8 mouse cellular contexts compared by ENCODE assay signal in the genomic region with DNA sequence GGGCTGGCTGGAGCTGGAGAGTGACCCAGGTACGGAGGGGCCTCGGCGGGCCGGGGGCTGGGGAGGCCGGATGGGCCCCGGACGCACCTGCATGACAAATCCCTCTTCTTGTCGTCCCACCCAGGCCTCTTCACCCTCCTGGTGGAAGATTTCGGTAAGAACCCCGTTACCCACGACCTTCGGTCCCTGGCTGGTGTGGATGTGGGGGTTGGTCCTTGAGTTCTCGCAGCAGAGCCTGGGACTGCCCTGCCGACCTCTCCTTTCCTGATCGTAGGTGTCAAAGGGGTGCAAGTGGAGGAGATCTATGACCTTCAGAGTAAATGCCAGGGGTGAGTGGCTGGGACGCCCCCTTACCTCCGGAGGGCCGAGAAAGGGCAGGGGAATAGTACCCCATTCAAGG. TPM values are rescaled to one million over a fixed set of nuclear protein-coding genes. Genes with fewer than 3 reads are reported as not detected.
DNase-seq lines count a peak whose midpoint lies in the region; ATAC-seq lines count a peak whose summit lies in the region.

No protein-coding gene starts in this region.

- peak overlapping the region; percentile 100 for H3K4me3 ChIP-seq in kidney, embryonic 15.5 days (replicated peaks)
- H3K4me3 ChIP-seq in brown adipose tissue, adult 24 weeks (ENCODE audit: insufficient read depth, low read depth, low read length) = peak overlapping the region; percentile 79
- peak overlapping the region; percentile 75 for H3K4me3 ChIP-seq in hindbrain, embryonic 15.5 days
- H3K4me3 ChIP-seq in midbrain, embryonic 15.5 days = peak overlapping the region; percentile 98

- H3K36me3 ChIP-seq in kidney, embryonic 15.5 days = peaks cover 42% of the 10 kb centered on the region
- H3K36me3 ChIP-seq in hindbrain, embryonic 15.5 days = peaks cover 36% of the 10 kb centered on the region
- H3K36me3 ChIP-seq in midbrain, embryonic 15.5 days (replicated peaks) = peaks cover 29% of the 10 kb centered on the region

- no peaks in the 10 kb centered on the region for H3K9me3 ChIP-seq in kidney, embryonic 15.5 days (replicated peaks)
- H3K9me3 ChIP-seq in hindbrain, embryonic 15.5 days = no peaks in the 10 kb centered on the region
- H3K9me3 ChIP-seq in midbrain, embryonic 15.5 days = no peaks in the 10 kb centered on the region

- peak overlapping the region; percentile 100 for H3K9ac ChIP-seq in kidney, embryonic 15.5 days
- peak overlapping the region; percentile 83 for H3K9ac ChIP-seq in hindbrain, embryonic 15.5 days
- H3K9ac ChIP-seq in midbrain, embryonic 15.5 days = peak overlapping the region; percentile 100

- 1% methylated on average over 18 of the region's 18 CpGs for WGBS in kidney, embryonic 15.5 days
- 1% methylated on average over 18 of the region's 18 CpGs for WGBS in hindbrain, embryonic 15.5 days
- WGBS in midbrain, embryonic 15.5 days = 2% methylated on average over 18 of the region's 18 CpGs

- no peaks in the 10 kb centered on the region for H3K27me3 ChIP-seq in kidney, embryonic 15.5 days
- no peaks in the 10 kb centered on the region for H3K27me3 ChIP-seq in hindbrain, embryonic 15.5 days
- H3K27me3 ChIP-seq in midbrain, embryonic 15.5 days (replicated peaks) = no peaks in the 10 kb centered on the region

- DNase-seq in kidney, adult 18-20 months = no peak
- no peak for DNase-seq in cerebellum, adult 18-20 months
- DNase-seq in testis, postnatal 10 days (ENCODE audit: low spot score) = no peak
- no peak for DNase-seq in embryo, embryonic 10.5 days (ENCODE audit: low spot score)

- H3K27ac ChIP-seq in kidney, embryonic 15.5 days = peak overlapping the region; percentile 99
- peak overlapping the region; percentile 53 for H3K27ac ChIP-seq in brown adipose tissue, adult 24 weeks (replicated peaks; ENCODE audit: low read depth, low read length)
- peak overlapping the region; percentile 69 for H3K27ac ChIP-seq in hindbrain, embryonic 15.5 days (replicated peaks)
- H3K27ac ChIP-seq in midbrain, embryonic 15.5 days = peak overlapping the region; percentile 92

- H3K4me1 ChIP-seq in kidney, embryonic 15.5 days = peaks cover 21% of the 10 kb centered on the region
- no peaks in the 10 kb centered on the region; the same call in 1 of the 2 replicates for H3K4me1 ChIP-seq in brown adipose tissue, adult 24 weeks (ENCODE audit: control insufficient read depth, insufficient read depth, insufficient read length, low read length)
- peaks cover 20% of the 10 kb centered on the region for H3K4me1 ChIP-seq in hindbrain, embryonic 15.5 days (replicated peaks)
- peaks cover 23% of the 10 kb centered on the region for H3K4me1 ChIP-seq in midbrain, embryonic 15.5 days

- no peak; the same call in 1 of the 2 replicates for ATAC-seq in kidney, embryonic 15.5 days (replicated peaks; ENCODE audit: low FRiP score)
- no peak; the same call in 1 of the 2 replicates for ATAC-seq in hindbrain, embryonic 15.5 days (ENCODE audit: low FRiP score, low read depth)
- peak; percentile 63 for ATAC-seq in midbrain, embryonic 15.5 days (replicated peaks)

- peak overlapping the region; percentile 75 for H3K4me2 ChIP-seq in kidney, embryonic 15.5 days
- H3K4me2 ChIP-seq in hindbrain, embryonic 15.5 days = peak overlapping the region; percentile 80
- H3K4me2 ChIP-seq in midbrain, embryonic 15.5 days = peak overlapping the region; percentile 73

RNA-seq across cellular contexts. Expression of gene Bap1, which starts 0.4 kb away (rescaled TPM):
- polyA plus RNA-seq in kidney, embryonic 15.5 days (2015; fragmentation: Nextera tagmentation; extraction: Ambion mirVana) = 92.1 and 96.8 TPM in 2 replicates
- polyA plus RNA-seq in brown adipose tissue, adult 24 weeks (2012; ENCODE audit: insufficient read depth, insufficient read length, missing spikeins) = 17.8 and 22.0 TPM in 2 replicates
- 101 and 113 TPM in 2 replicates for polyA plus RNA-seq in hindbrain, embryonic 15.5 days (2015; fragmentation: Nextera tagmentation; extraction: Ambion mirVana)
- polyA plus RNA-seq in midbrain, embryonic 15.5 days (2015; fragmentation: Nextera tagmentation; extraction: Ambion mirVana) = 124 and 130 TPM in 2 replicates

RNA-seq across cellular contexts. Expression of gene Phf7, which starts 0.5 kb away (rescaled TPM):
- 12.6 and 13.3 TPM in 2 replicates for polyA plus RNA-seq in kidney, embryonic 15.5 days (2015; fragmentation: Nextera tagmentation; extraction: Ambion mirVana)
- polyA plus RNA-seq in brown adipose tissue, adult 24 weeks (2012; ENCODE audit: insufficient read depth, insufficient read length, missing spikeins) = 7.3 and 9.9 TPM in 2 replicates
- polyA plus RNA-seq in hindbrain, embryonic 15.5 days (2015; fragmentation: Nextera tagmentation; extraction: Ambion mirVana) = 8.9 and 9.4 TPM in 2 replicates
- polyA plus RNA-seq in midbrain, embryonic 15.5 days (2015; fragmentation: Nextera tagmentation; extraction: Ambion mirVana) = 9.9 TPM in 2 replicates

RNA-seq across cellular contexts. Expression of gene Sema3g, which starts 34.0 kb away (rescaled TPM):
- 3.7 and 3.8 TPM in 2 replicates for polyA plus RNA-seq in kidney, embryonic 15.5 days (2015; fragmentation: Nextera tagmentation; extraction: Ambion mirVana)
- polyA plus RNA-seq in brown adipose tissue, adult 24 weeks (2012; ENCODE audit: insufficient read depth, insufficient read length, missing spikeins) = 5.4 and 10.5 TPM in 2 replicates
- 0.60 and 0.80 TPM in 2 replicates for polyA plus RNA-seq in hindbrain, embryonic 15.5 days (2015; fragmentation: Nextera tagmentation; extraction: Ambion mirVana)
- polyA plus RNA-seq in midbrain, embryonic 15.5 days (2015; fragmentation: Nextera tagmentation; extraction: Ambion mirVana) = 0.65 and 0.86 TPM in 2 replicates

RNA-seq across cellular contexts. Expression of gene Nisch, which starts 34.9 kb away (rescaled TPM):
- 351 and 428 TPM in 2 replicates for polyA plus RNA-seq in kidney, embryonic 15.5 days (2015; fragmentation: Nextera tagmentation; extraction: Ambion mirVana)
- polyA plus RNA-seq in brown adipose tissue, adult 24 weeks (2012; ENCODE audit: insufficient read depth, insufficient read length, missing spikeins) = 83.6 and 84.5 TPM in 2 replicates
- polyA plus RNA-seq in hindbrain, embryonic 15.5 days (2015; fragmentation: Nextera tagmentation; extraction: Ambion mirVana) = 365 and 382 TPM in 2 replicates
- polyA plus RNA-seq in midbrain, embryonic 15.5 days (2015; fragmentation: Nextera tagmentation; extraction: Ambion mirVana) = 420 and 426 TPM in 2 replicates

RNA-seq across cellular contexts. Expression of gene Tnnc1, which starts 43.5 kb away (rescaled TPM):
- 19.5 and 33.2 TPM in 2 replicates for polyA plus RNA-seq in kidney, embryonic 15.5 days (2015; fragmentation: Nextera tagmentation; extraction: Ambion mirVana)
- 17.2 and 24.4 TPM in 2 replicates for polyA plus RNA-seq in brown adipose tissue, adult 24 weeks (2012; ENCODE audit: insufficient read depth, insufficient read length, missing spikeins)
- 3.5 and 4.0 TPM in 2 replicates for polyA plus RNA-seq in hindbrain, embryonic 15.5 days (2015; fragmentation: Nextera tagmentation; extraction: Ambion mirVana)
- polyA plus RNA-seq in midbrain, embryonic 15.5 days (2015; fragmentation: Nextera tagmentation; extraction: Ambion mirVana) = 2.9 and 4.6 TPM in 2 replicates
